In genomic region chr5:43847555-43847954, GRCm38 (mm10) we compare ENCODE assay signal across 24 mouse cellular contexts. TPM values are rescaled to one million over a fixed set of nuclear protein-coding genes. Genes with fewer than 3 reads are reported as not detected.
DNase-seq lines count a peak whose midpoint lies in the region; ATAC-seq and TF ChIP-seq lines count a peak whose summit lies in the region.
"Had no signal": no experiment of that assay in that cellular context is flagged by ENCODE, and none has a peak within 500 bp of the region (broad histone marks: within the 10 kb centered on the region; RNA-seq: fewer than 3 reads in every experiment).

No protein-coding gene starts in this region.

- no peak for DNase-seq in thymus, postnatal 0 days (ENCODE audit: low spot score)
- DNase-seq in kidney, adult 9 months, result no peak
- no peak for DNase-seq in kidney, adult 11 months
- DNase-seq: adrenal gland, adult 2 months; adrenal gland, postnatal 10 days; adrenal gland, postnatal 25 days; cerebellum, adult 11-12 months; cerebellum, adult 2 months; cerebellum, adult 9-10 months; cerebellum, postnatal 10 days; cerebellum, postnatal 25 days; embryo, embryonic 11 days; forebrain, postnatal 0 days had no signal

- TF ChIP-seq CTCF in bone marrow macrophage, adult 2 months (IDR thresholded peaks at IDR 0.05; ENCODE audit: low read depth, low read length), result no peak

- no peak overlapping the region for H3K4me3 ChIP-seq in bone marrow macrophage, adult 2 months (ENCODE audit: insufficient read depth, low read length)
- H3K4me3 ChIP-seq: embryonic facial prominence, embryonic 13.5 days; embryonic facial prominence, embryonic 15.5 days; erythroblast, embryonic 14.5 days; forebrain, embryonic 10.5 days; forebrain, embryonic 12.5 days had no signal

- ATAC-seq in common myeloid progenitor, adult 5-6 weeks (replicated peaks; ENCODE audit: low read depth, poor library complexity, severe bottlenecking), result peak; percentile 56
- ATAC-seq in megakaryocyte, adult 5-6 weeks (ENCODE audit: poor library complexity, severe bottlenecking), result peak; percentile 45
- ATAC-seq: forebrain, embryonic 14.5 days; forebrain, postnatal 0 days had no signal

- peaks cover 23% of the 10 kb centered on the region for H3K4me1 ChIP-seq in bone marrow macrophage, adult 2 months (ENCODE audit: control insufficient read depth, insufficient read depth, low read length)
- H3K4me1 ChIP-seq: embryonic facial prominence, embryonic 15.5 days; forebrain, embryonic 12.5 days had no signal

- H3K27ac ChIP-seq in bone marrow macrophage, adult 2 months (ENCODE audit: insufficient read depth, low read depth, low read length), result 0 out of 2 replicates have a peak overlapping the region, but pooled peaks have one; percentile 27
- H3K27ac ChIP-seq: embryonic facial prominence, embryonic 13.5 days; embryonic facial prominence, embryonic 15.5 days; forebrain, embryonic 10.5 days; forebrain, embryonic 12.5 days had no signal

- TF ChIP-seq POLR2A in bone marrow macrophage, adult 2 months (IDR thresholded peaks at IDR 0.05; ENCODE audit: borderline replicate concordance, low read depth, low read length), result no peak

RNA-seq across cellular contexts. Expression of gene Cd38, which starts 20.8 kb away (rescaled TPM):
- polyA plus RNA-seq in bone marrow macrophage, adult 2 months (2012; ENCODE audit: insufficient read depth, insufficient read length, missing spikeins), result not detected in 2 replicates
- total RNA-seq in common myeloid progenitor, adult 5-6 weeks (2017), result 1.1 and 2.2 TPM in 2 replicates
- total RNA-seq in megakaryocyte, adult 5-6 weeks (2015), result 0.83 and 1.6 TPM in 2 replicates
- 0.45 and 0.48 TPM in 2 replicates for total RNA-seq in megakaryocyte, adult 5-6 weeks (2017)
- polyA plus RNA-seq in thymus, postnatal 0 days (2015; fragmentation: Nextera tagmentation; extraction: Ambion mirVana), result 4.6 and 5.0 TPM in 2 replicates
- total RNA-seq: MEL had no signal
- polyA plus RNA-seq: erythroblast, embryonic 14.5 days had no signal

RNA-seq across cellular contexts. Expression of gene Fbxl5, which starts 26.1 kb away (rescaled TPM):
- polyA plus RNA-seq in bone marrow macrophage, adult 2 months (2012; ENCODE audit: insufficient read depth, insufficient read length, missing spikeins), result 46.5 and 47.2 TPM in 2 replicates
- 50.0 and 55.5 TPM in 2 replicates for total RNA-seq in common myeloid progenitor, adult 5-6 weeks (2017)
- total RNA-seq in megakaryocyte, adult 5-6 weeks (2015), result 81.7 and 82.1 TPM in 2 replicates
- total RNA-seq in megakaryocyte, adult 5-6 weeks (2017), result 93.8 and 106 TPM in 2 replicates
- 62.4 and 63.8 TPM in 2 replicates for polyA plus RNA-seq in thymus, postnatal 0 days (2015; fragmentation: Nextera tagmentation; extraction: Ambion mirVana)

RNA-seq across cellular contexts. Expression of gene Bst1, which starts 28.9 kb away (rescaled TPM):
- 33.5 and 34.6 TPM in 2 replicates for polyA plus RNA-seq in bone marrow macrophage, adult 2 months (2012; ENCODE audit: insufficient read depth, insufficient read length, missing spikeins)
- not detected in 2 replicates for total RNA-seq in common myeloid progenitor, adult 5-6 weeks (2017)
- total RNA-seq in megakaryocyte, adult 5-6 weeks (2015), result 29.8 and 31.3 TPM in 2 replicates
- 25.1 and 32.3 TPM in 2 replicates for total RNA-seq in megakaryocyte, adult 5-6 weeks (2017)
- polyA plus RNA-seq in thymus, postnatal 0 days (2015; fragmentation: Nextera tagmentation; extraction: Ambion mirVana), result 7.2 and 7.4 TPM in 2 replicates
- total RNA-seq: MEL had no signal
- polyA plus RNA-seq: C2C12; embryonic facial prominence, embryonic 13.5 days; erythroblast, embryonic 14.5 days; forebrain, embryonic 12.5 days; forebrain, embryonic 14.5 days had no signal

Comparison
In these comparisons a context has a peak if more than half of its experiments do, and no peak if none do; other contexts are left out.
1. RNA of gene Bst1, which starts 28.9 kb away (total RNA-seq): 25.1 to 32.3 TPM in megakaryocyte, adult 5-6 weeks; not detected in common myeloid progenitor, adult 5-6 weeks; every median in the first group is over 10 times any median in the second.